Mouse (Mus musculus): ENCODE data around the gene Pnpla7.
"Not testable (repeated sequence)": the region's sequence is repeated elsewhere in the genome, so short reads cannot be mapped to it uniquely, and the experiment has no call there.

Pnpla7 gene

DNA sequence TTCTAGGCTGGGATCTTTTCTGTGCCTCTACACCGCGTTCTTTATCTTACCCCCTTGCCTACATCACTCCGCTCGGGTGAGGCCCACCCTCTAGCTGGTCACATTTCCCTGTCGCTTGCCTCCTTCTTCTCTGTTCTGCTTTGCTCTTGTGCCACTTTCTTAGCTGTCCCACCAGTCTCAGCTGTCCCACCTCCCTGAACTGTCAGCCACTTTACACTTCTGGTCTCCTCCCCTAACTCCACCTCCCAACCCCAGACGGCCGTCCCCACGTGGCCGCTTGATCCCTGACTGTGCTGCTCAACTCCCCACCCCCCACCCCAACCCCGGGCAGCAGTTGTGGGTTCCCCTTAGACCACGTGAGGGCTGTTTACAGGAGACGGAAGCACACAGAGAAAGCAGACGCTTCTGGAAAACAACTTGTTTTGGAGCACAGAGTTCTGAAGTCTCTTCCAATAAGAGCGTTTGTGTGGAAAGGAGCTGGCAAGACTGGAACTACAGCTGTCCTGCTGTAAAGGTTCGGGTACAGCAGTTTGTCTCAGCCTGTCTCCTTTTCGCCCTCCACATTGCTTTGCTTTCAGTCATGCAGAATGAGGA is at the start of gene Pnpla7:
Gene Pnpla7, plus strand, starts transcription at position 330 of the 594 bp plus-strand sequence.
- in situ Hi-C loops (cut with MboI, MseI): no loop called here

DNA sequence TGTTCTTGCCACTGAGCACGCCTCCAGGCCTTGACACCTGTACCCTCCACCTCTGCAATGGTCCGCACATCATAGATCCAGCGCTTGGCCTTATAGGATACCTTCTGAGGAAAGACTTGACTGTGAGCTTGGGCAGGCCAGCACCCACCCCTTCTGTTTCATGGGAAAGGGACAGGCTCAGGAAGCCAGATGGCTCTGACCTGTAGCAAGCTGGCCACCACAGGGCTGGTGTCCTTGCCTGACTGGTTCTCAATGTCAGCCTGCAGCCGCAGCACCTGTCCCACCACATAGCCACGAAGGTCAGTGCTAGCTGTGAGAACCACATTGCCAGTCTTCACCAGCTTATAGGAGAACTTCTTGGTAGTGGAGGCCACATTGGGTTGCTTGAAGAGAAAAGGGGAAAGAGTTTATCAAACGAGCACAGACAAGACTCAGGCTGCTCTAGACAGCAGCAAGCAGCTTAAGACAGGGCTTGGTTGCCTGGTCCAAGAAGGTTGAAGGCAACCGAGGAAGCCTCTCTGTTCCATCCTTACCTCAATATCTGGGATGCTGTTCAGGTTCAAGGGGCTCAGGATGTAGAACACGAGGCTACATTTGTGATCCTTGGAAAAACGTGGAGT is 49.4 kb upstream of the Pnpla7 start:
- in situ Hi-C loops (cut with MboI, MseI): no loop called here

DNA sequence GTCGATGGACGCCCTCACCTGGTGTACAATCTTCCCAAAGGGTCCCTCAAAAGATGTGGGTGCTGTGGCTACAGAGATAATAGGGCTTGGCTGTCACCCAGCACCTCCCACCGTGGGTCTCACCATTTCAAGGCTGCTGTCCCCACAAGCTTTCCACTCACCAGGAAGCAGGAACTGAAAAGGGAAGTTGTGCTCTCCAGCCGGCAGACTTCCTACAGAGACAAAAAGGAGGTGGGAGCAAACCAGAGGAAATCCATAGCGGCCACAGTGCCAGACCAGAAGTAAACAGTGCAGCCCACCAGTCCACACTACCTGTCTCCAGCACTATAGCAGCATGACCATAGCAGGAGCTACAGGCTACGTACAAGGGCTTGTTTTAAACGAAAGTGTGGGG is 48.9 kb upstream of the Pnpla7 start:
- in situ Hi-C loops (cut with MboI, MseI): no loop called here

DNA sequence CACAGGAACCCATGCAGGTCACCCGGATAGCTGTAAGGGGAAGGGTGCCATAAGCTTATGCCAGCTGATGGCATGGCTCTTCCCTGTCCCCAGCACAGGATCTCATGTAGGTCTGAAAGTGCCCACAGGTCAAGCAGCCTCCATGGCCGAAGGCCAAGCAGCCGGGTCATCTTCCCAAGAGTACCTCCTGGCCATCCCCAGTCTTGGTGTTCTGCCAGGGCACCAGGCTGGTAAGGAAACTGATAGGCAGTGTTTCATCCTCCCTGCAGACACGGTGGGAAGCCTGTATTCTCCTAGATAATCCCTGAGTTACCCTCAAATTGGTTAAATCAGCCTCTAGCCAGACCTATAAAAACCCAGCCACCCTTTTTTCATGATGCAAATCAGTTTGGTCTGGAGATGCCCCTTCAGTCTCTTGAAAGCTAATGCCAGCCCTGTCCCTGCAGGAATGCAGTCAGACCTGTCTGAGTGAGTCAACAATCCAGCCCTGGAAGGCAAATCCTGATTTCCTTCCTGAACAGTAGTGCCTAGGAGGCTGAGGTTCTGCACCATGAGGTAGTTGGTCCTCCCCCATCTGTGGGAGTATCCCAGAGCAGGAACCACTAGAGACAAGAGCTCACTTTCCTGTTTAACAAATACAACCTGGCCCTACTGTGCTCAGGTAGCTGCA is 47.9 kb upstream of the Pnpla7 start:
- in situ Hi-C loops (cut with MboI, MseI): no loop called here

DNA sequence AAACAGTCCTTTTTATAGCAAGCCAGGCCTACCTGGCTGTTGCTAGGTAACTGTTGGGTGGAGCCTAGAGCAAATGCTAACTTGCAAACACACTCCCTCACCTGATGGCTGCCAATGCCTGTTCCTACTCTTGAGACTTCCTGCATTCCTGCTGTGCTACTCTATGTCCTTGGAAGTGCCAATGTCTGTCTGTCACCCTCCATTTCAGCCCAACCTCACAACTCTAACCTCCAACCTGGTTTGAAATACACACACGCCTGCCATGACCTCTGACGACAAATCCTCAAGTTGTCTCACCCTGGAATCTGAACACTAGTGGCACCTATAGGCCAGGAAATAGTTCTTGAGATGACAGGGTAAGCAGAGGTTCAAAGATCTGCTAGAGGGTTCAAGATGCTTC is 46.7 kb upstream of the Pnpla7 start:
- in situ Hi-C loops (cut with MboI, MseI): no loop called here

DNA sequence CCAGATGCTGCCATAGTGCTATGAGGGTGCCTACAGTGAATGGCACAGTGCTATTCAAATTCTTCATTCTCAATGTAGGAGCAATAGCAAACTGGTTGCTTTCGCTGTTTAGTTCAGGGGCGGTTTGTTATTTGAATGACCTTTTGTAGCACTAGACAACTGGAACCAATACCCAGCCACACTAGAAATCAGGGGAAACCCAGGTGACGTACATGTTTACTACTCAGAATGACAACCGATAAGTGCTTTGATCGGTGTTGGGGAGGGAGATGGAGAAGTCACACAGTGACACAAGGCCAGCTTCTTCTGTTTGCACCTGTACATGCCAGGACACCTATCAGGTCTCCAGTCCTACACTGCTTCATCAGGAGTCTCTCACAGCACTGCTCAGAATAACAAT is 46.2 kb upstream of the Pnpla7 start:
- in situ Hi-C loops (cut with MboI, MseI): no loop called here

DNA sequence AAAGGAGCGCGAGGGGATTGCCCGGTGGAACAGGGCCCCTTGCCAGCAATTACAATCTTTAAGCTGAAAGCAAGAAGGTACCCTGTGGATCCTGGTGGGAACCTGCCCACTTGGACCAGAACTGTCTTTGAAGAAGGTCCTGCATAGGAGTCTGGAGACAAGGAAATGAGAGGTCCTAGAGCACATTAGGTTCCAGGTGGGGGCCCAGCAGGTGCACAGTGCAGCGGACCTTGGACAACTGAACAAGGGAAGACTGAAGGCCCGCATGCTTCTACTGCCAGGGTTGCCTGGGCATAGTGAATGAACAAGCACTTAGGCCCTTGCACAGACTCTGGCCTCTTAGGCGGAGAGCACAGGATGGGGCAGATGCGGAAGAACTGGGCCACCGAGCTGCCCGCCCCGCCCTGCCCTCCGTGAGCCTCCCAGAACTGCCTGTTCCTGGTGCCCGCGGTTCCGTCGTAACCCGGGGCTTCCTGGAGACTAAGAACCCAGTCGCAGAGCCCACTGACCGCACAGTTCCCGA is 41.3 kb upstream of the Pnpla7 start:
- in situ Hi-C loops (cut with MboI, MseI): no loop called here

DNA sequence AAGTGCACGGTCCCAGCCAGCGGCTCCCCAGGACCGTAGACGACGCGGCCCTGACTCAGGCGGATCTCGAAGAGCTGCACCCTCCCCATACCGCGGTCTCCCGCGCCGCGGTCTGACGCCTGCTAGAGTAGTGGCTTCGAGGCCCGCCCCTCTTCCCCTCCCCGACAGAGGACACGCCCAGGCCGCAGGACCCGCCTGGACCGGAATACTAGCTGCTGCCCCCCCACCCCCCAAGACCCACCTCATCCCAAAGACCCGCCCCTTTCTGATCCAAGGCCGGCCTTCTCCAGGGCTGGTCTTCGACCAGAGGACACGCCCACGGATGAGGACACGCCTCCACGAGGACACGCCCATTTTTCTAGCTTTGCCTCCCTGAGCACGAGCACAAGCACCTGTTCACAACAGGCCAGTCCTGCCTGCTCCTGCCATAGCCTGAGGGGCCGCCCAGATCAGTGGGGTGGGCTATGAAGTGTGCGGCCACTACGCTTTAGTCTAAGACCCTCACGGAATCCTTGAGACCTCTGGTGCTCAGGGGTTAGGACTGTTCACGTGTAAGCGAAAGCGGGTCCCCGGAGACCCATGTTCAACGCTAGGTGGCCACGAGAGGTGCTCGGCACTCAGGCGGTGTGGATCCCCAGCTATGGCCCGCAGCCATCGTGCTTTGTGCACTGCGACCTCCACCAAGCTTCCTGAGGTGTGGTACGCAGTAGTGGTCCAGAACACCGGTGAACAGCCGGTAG is 40.6 kb upstream of the Pnpla7 start, which contains the start of gene Arrdc1:
Gene Arrdc1, minus strand, starts transcription at position 196 of the 740 bp plus-strand sequence.
- in situ Hi-C loops (cut with MboI, MseI): no loop called here

DNA sequence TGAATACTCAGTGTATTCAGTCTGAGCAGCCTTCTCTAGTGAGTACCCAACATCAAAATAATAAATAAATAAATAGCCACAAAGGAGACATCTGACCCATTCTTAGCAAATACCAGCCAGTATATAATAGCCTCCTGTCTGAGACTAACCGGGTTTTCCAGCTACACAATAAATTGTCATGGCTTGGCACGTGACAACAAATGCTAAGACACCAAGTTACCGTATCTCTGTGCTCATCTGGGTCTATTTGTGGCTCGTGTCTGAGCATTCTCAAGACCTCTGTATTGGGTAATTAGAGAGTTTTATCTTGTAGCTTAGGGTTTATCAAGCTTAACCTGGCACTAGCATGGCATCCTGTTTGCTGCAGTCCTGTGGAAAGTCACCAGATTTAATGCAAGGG is 33.7 kb upstream of the Pnpla7 start:
- in situ Hi-C loops (cut with MboI, MseI): no loop called here

DNA sequence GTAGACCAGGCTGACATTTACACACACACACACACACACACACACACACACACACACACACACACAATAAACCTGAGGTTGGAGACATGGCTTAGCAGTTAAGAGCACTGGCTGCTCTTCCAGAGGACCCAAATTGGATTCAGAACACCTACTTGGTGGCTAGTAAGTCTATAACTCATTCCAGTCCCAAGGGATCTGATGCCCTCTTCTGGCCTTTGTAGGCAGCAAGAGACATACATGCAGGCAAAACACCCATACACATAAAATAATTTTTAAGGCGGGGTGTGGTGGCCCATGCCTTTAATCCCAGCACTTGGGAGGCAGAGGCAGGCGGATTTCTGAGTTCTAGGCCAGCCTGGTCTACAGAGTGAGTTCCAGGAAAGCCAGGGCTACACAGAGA is 31.5 kb upstream of the Pnpla7 start:
- in situ Hi-C loops (cut with MboI, MseI): not testable (repeated sequence)

DNA sequence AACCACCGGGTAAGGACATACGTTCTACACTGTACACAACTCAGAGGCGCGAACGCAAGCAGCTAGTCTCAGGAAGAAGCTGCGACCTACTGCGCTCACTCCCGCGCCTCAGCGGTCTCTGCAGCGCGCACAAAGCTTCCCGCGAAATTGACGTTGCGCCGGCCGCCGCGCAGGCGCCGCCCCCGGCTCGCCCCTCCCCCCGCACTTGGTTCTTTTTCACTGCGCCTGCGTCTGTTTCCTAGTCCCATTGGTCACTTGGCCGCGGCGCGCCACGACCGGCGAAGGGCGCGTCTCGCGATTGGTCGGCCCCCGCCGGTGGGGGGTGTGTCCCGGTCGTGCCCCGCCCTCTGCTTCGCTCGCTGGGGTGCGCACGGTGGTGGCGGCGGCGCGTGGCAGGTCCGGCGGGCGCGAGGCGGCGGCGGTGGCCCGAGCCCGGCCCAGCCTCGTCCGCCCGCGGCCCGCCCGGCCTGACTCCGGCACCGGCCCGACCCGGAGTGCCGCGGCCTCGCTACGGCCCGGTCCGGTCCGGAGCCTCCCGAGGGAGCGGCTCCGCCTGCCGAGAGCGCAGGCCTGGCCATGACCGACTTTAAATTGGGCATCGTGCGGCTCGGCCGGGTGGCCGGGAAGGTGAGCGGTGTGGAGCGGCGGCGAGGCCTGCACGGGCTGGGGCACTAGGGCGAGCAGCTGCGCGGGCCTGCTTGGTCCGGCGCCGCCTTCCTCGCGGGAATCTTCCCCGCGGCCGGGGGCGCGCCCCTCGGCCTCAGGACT is 26.2 kb upstream of the Pnpla7 start, which contains the start of gene Zmynd19:
Gene Zmynd19, plus strand, starts transcription at position 372 of the 768 bp plus-strand sequence.
- in situ Hi-C loops (cut with MboI, MseI): loop anchor here (25.0 kb wide), 2 partner anchors 1038 to 1963 kb away; partner anchors contain the start of genes Camsap1, Med22, Rpl7a and Surf1

DNA sequence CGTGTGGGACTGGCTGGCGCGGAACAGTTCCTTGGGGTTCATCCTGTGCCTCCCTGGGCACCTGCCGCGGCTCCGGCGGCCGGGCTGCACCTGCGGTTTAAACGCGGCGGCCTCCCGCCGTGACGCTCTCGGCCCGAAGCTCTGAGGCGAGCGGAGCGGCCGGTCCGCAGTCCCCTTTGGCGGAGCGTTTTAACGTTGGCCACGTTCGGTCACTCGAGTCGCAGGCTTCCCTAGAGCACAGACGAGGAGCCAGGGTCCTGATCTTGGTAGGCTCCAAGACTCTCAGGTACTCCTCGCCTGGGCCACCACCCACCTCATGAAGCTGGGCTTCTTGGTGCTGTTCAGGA is 25.7 kb upstream of the Pnpla7 start:
- in situ Hi-C loops (cut with MboI, MseI): loop anchor here (25.0 kb wide), 2 partner anchors 1037 to 1962 kb away; partner anchors contain the start of genes Camsap1, Med22, Rpl7a and Surf1

DNA sequence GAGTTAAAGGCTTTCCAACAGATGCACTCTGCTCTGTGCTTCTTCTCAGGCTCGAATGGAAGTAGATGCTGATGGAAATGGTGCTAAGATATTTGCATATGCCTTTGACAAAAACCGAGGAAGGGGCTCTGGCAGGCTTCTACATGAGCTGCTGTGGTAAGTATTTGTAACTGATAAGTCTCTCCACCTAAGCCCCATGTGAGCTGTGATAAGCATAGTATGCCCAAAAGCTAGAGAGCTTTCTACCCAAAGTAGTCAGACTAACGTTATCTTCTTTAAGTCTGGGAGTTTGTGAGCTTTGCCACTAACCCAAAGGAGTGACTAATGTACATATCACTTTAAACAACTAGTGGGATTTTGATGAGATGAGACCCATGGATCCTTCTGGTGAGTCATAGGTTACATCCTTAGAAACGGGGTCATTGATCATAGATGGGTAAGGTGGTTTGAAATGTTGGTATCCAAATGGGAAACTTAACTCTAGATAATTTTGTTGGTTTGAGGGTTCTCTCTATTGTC is 23.2 kb upstream of the Pnpla7 start:
- in situ Hi-C loops (cut with MboI, MseI): loop anchor here (25.0 kb wide), 2 partner anchors 1035 to 1960 kb away; partner anchors contain the start of genes Camsap1, Med22, Rpl7a and Surf1

DNA sequence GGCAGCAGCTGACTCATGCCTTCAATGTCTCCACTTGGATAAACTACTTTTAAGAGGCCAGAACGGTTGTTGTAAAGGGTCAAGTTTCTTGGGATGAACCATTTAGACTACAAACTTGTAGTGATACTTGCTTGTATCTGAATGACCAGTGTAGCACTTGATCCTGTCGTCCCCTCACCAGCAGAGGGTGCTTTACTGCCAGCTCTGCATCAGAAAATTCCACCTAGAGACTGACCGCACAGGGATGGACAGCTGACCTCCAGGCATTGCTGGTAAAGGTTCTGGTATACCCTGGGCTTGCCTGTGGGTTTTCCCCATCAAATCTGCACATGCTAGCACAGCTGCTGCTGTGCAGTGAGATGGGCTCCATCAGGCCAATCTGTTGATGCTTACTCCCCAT is 14.9 kb upstream of the Pnpla7 start:
- in situ Hi-C loops (cut with MboI, MseI): loop anchor here (25.0 kb wide), 2 partner anchors 1026 to 1951 kb away; partner anchors contain the start of genes Camsap1, Med22, Rpl7a and Surf1

DNA sequence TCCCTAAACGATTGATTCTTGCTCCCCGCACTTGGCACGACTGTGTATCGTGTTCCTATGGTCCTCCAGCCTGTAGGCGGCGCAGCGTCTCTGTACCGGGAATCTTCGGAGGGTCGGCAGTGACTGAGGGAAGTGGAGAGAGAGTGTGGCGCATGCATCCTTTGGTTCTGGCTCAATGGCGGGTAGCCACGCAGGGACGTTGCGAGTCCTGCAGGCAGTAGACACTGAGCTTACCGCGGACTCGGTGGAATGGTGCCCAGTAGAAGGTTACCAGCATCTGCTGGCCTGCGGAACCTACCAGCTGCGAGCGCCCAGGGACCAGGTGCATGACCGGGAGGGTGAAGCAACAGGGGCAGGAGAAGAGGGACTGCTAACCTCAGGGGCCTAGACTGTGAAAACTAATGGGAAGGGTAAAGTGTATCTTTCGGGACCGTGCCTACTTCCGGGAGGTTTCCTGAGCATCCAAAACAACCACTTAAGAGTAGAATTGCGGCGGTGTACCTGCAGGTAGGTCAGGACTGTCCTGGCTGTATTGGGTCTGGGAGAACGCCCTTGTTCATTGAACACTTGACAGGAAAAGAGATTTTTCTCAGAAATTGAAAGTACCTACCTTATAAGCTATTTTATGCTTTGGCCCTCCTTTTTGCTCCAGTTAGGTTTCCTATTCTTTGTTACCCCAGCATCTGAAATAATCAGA is 13.4 kb upstream of the Pnpla7 start, which contains the start of gene Dph7:
Gene Dph7, plus strand, starts transcription at position 97 of the 697 bp plus-strand sequence.
- in situ Hi-C loops (cut with MboI, MseI): loop anchor here (25.0 kb wide), 2 partner anchors 1025 to 1950 kb away; partner anchors contain the start of genes Camsap1, Med22, Rpl7a and Surf1

DNA sequence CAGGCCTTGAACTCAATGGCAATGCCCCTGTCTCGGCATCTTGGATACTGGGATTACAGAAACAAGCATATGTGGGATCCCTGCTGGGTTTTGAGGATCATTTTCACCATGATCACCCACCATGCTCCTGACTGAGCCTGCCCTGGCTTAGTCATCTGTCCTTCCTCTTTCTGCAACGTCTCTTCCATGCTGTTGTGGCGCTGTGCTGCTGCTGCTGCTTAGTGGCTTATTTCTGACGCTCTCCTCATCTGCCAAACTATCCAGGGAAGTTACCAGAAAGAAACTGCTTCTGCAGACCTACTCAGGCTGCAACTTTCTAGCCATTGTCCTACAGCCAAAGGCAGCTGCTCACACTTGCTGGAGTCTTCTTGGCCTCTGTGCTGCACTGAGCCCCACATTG is 5.4 kb upstream of the Pnpla7 start:
- in situ Hi-C loops (cut with MboI, MseI): loop anchor here (25.0 kb wide), 2 partner anchors 1017 to 1942 kb away; partner anchors contain the start of genes Camsap1, Med22, Rpl7a and Surf1

DNA sequence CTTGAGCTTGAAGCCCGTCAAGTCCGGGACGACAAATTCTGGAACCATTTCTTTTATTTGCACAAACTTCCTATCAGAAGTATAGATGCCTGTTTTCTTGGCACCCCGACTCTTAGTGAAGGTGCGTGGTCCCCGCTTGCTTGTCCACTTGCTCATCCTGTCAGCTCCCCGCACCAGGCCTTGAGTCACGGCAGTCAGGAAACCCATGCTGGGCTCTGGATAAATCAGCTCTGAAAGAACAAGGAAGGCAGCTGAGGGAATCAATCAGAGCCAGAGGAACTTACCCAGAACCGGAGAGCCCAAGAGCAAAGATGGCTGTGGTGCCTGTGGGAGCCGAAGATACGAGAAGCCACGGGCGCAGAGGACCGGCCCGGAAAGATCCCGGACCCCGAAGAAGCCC is 1.4 kb upstream of the Pnpla7 start:
- in situ Hi-C loops (cut with MboI, MseI): loop anchor here (25.0 kb wide), 2 partner anchors 1013 to 1938 kb away; partner anchors contain the start of genes Camsap1, Med22, Rpl7a and Surf1

DNA sequence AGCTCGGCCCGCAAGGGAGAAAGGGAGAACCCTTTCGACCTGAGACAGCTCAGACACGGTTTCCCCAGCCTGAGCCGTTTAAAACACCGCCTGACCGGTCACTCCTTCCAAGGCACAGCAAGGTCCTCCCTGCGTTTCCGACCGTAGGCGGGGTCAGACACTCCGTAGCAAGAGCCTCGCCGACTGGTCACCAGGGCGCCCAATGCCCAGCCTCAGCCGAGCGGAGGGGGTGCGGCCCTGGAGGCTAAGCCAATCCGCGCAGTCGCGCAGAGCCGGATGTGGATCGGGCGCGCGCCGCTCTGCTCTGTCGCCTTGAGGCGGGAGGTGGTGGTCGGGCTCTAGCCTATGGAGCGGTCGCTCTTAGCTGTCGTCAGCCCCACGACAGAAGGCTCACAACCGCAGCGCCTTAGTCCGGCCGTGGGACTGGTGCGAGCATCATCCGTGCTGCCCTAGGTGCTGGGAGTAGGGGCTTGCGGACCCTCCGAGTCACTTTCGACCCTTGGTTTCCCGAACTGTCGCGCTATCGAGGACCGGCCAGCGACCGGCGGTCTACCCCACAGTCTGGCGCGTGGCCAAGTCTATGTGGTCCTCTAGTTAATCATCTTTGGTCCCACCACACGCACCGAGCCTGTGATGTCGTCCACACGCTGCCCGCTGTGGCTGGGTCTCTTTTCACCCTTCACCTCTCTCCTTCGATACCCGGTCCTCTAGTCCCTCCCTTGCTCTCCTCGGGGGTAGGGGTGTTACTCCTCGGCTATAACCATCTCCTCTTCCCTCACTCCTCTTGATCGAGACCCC is 728 bp upstream of the Pnpla7 start, which contains the start of gene Mrpl41:
Gene Mrpl41, minus strand, starts transcription at position 193 of the 798 bp plus-strand sequence.
- in situ Hi-C loops (cut with MboI, MseI): loop anchor here (25.0 kb wide), 2 partner anchors 1012 to 1937 kb away; partner anchors contain the start of genes Camsap1, Med22, Rpl7a and Surf1

Data from regulatory T cell (primary cell).